Mouse (Mus musculus): ENCODE measurements around the gene Hoxd4.

- no peak for TF ChIP-seq CTCF (IDR thresholded peaks at IDR 0.05; ENCODE audit: extremely low read depth, insufficient read length, insufficient replicate concordance, low read depth, low read length)
- no peak for TF ChIP-seq POLR2A (IDR thresholded peaks at IDR 0.05; ENCODE audit: low read depth, low read length)
These were observed 24.6 kb upstream of the Hoxd4 start for GRCm38 (mm10) chr2:74686988-74687697.
